Mouse (Mus musculus): ENCODE results near the gene Tmem39b.

GRCm38 (mm10) chr4:129633852-129634251 is 62.8 kb downstream of the Tmem39b start:
- TF ChIP-seq CTCF (IDR thresholded peaks at IDR 0.05; ENCODE audit: insufficient read depth, low read depth, low read length) (no peak), POLR2A (IDR thresholded peaks at IDR 0.05; ENCODE audit: insufficient read depth, low read depth, low read length) (no peak)
